Mouse (Mus musculus) heart, adult 11 months (tissue): ENCODE data around the gene Trpc5.

Experiments
- DNase-seq: peaks from one replicate; pipeline ENCODE4 v3.0.0; 2022

Gene Trpc5

GRCm38 (mm10) chrX:144688142-144688206, at the start of gene Trpc5:
Gene Trpc5 (minus strand): TSS chrX:144688180.
- DNase-seq: no peak

- no peak for DNase-seq
These were observed 28.4 kb upstream of the Trpc5 start for GRCm38 (mm10) chrX:144716330-144716729.

- DNase-seq: no peak
These were observed 1.8 kb upstream of the Trpc5 start for GRCm38 (mm10) chrX:144689859-144690181.

GRCm38 (mm10) chrX:144689119-144689858, 1.3 kb upstream of the Trpc5 start:
- DNase-seq: no peak

GRCm38 (mm10) chrX:144688207-144689118, 483 bp upstream of the Trpc5 start, which contains the start of gene Rtl4:
Gene Rtl4 (plus strand): TSS chrX:144688907.
- DNase-seq: no peak

- no peak for DNase-seq
These were observed 238 bp downstream of the Trpc5 start for GRCm38 (mm10) chrX:144687742-144688141.

- no peak for DNase-seq
These were observed 35.8 kb downstream of the Trpc5 start for GRCm38 (mm10) chrX:144652196-144652595.

GRCm38 (mm10) chrX:144645394-144645793, 42.6 kb downstream of the Trpc5 start:
- DNase-seq: no peak

GRCm38 (mm10) chrX:144644756-144645155, 43.2 kb downstream of the Trpc5 start:
- no peak for DNase-seq

GRCm38 (mm10) chrX:144612753-144613152, 75.2 kb downstream of the Trpc5 start:
- no peak for DNase-seq

- no peak for DNase-seq
These were observed 151.5 kb downstream of the Trpc5 start for GRCm38 (mm10) chrX:144536431-144536830.

- DNase-seq: no peak
These were observed 161.9 kb downstream of the Trpc5 start for GRCm38 (mm10) chrX:144526042-144526441.

- DNase-seq: no peak
These were observed 164.7 kb downstream of the Trpc5 start for GRCm38 (mm10) chrX:144523239-144523638.

- no peak for DNase-seq
These were observed 196.6 kb downstream of the Trpc5 start for GRCm38 (mm10) chrX:144491394-144491793.

GRCm38 (mm10) chrX:144464416-144464815, 223.6 kb downstream of the Trpc5 start:
- DNase-seq: no peak

GRCm38 (mm10) chrX:144456281-144456680, 231.7 kb downstream of the Trpc5 start, which contains the start of gene Trpc5os:
Gene Trpc5os (plus strand): TSS chrX:144456581.
- no peak for DNase-seq

- no peak for DNase-seq
These were observed 264.1 kb downstream of the Trpc5 start for GRCm38 (mm10) chrX:144423848-144424247.

GRCm38 (mm10) chrX:144421091-144421490, 266.9 kb downstream of the Trpc5 start:
- DNase-seq: no peak

GRCm38 (mm10) chrX:144420259-144420658, 267.7 kb downstream of the Trpc5 start:
- DNase-seq: no peak

GRCm38 (mm10) chrX:144408036-144408435, 279.9 kb downstream of the Trpc5 start:
- DNase-seq: no peak

GRCm38 (mm10) chrX:144403526-144403925, 284.5 kb downstream of the Trpc5 start:
- DNase-seq: no peak

- no peak for DNase-seq
These were observed 313.8 kb downstream of the Trpc5 start for GRCm38 (mm10) chrX:144374196-144374595.

- DNase-seq: no peak
These were observed 349.6 kb downstream of the Trpc5 start for GRCm38 (mm10) chrX:144338355-144338754.

GRCm38 (mm10) chrX:144337938-144338337, 350.0 kb downstream of the Trpc5 start:
- DNase-seq: no peak
